26 mouse cellular contexts compared by ENCODE assay signal in genomic region chr1:116108381-116108780, GRCm38 (mm10).
"Had no signal": no experiment of that assay in that cellular context is flagged by ENCODE, and none has a peak within 500 bp of the region (broad histone marks: within the 10 kb centered on the region; RNA-seq: fewer than 3 reads in every experiment).

No protein-coding gene starts in this region.

- H3K4me1 ChIP-seq: heart, embryonic 13.5 days; heart, embryonic 15.5 days; hindbrain, embryonic 13.5 days; hindbrain, embryonic 15.5 days; kidney, embryonic 15.5 days; limb, embryonic 13.5 days; limb, embryonic 15.5 days; liver, embryonic 12.5 days had no signal

- ATAC-seq: intestine, embryonic 16.5 days; liver, embryonic 12.5 days had no signal

- H3K9me3 ChIP-seq: heart, embryonic 13.5 days; heart, embryonic 15.5 days; hindbrain, embryonic 13.5 days; hindbrain, embryonic 15.5 days; kidney, embryonic 15.5 days; limb, embryonic 13.5 days; limb, embryonic 15.5 days; liver, embryonic 12.5 days had no signal

- DNase-seq: gastrocnemius, postnatal 14 days; gastrocnemius, postnatal 36 days; heart, adult 11 months; heart, adult 2 months; heart, postnatal 14 days; heart, postnatal 36 days; kidney, adult 11 months; kidney, adult 2 months; kidney, adult 9 months; kidney, postnatal 14 days; kidney, postnatal 36 days; layer of hippocampus, adult 9-11 months; layer of hippocampus, postnatal 36 days; left cerebral cortex, postnatal 4 days had no signal

- H3K4me3 ChIP-seq: heart, adult 2 months; heart, embryonic 13.5 days; heart, embryonic 15.5 days; hindbrain, embryonic 13.5 days; hindbrain, embryonic 15.5 days; kidney, embryonic 15.5 days; limb, embryonic 13.5 days; limb, embryonic 15.5 days; liver, embryonic 12.5 days had no signal

- H3K27me3 ChIP-seq: heart, embryonic 13.5 days; heart, embryonic 15.5 days; hindbrain, embryonic 13.5 days; hindbrain, embryonic 15.5 days; kidney, embryonic 15.5 days; limb, embryonic 13.5 days; limb, embryonic 15.5 days; liver, embryonic 12.5 days had no signal

- H3K27ac ChIP-seq: heart, adult 2 months; heart, embryonic 13.5 days; heart, embryonic 15.5 days; hindbrain, embryonic 13.5 days; hindbrain, embryonic 15.5 days; kidney, embryonic 15.5 days; kidney, postnatal 0 days; limb, embryonic 13.5 days; limb, embryonic 15.5 days; liver, embryonic 12.5 days; liver, embryonic 14.5 days had no signal

- H3K36me3 ChIP-seq: heart, embryonic 13.5 days; heart, embryonic 15.5 days; hindbrain, embryonic 13.5 days; hindbrain, embryonic 15.5 days; kidney, embryonic 15.5 days; limb, embryonic 13.5 days; limb, embryonic 15.5 days; liver, embryonic 12.5 days had no signal

- H3K4me2 ChIP-seq: heart, embryonic 11.5 days; heart, embryonic 13.5 days; heart, embryonic 15.5 days; hindbrain, embryonic 13.5 days; hindbrain, embryonic 15.5 days; kidney, embryonic 15.5 days; limb, embryonic 13.5 days; limb, embryonic 15.5 days; liver, embryonic 12.5 days had no signal

- H3K9ac ChIP-seq: heart, embryonic 13.5 days; heart, embryonic 15.5 days; hindbrain, embryonic 13.5 days; hindbrain, embryonic 15.5 days; kidney, embryonic 15.5 days; limb, embryonic 13.5 days; limb, embryonic 15.5 days; liver, embryonic 12.5 days; liver, embryonic 14.5 days had no signal
